10 mouse cellular contexts compared by ENCODE assay signal in genomic region chr16:29711912-29712681, GRCm38 (mm10).
DNase-seq lines count a peak whose midpoint lies in the region; ATAC-seq lines count a peak whose summit lies in the region.
"Had no signal": no experiment of that assay in that cellular context is flagged by ENCODE, and none has a peak within 500 bp of the region (broad histone marks: within the 10 kb centered on the region; RNA-seq: fewer than 3 reads in every experiment).

No protein-coding gene starts in this region.

- no peaks in the 10 kb centered on the region for H3K27me3 ChIP-seq in forebrain, embryonic 15.5 days
- H3K27me3 ChIP-seq in forebrain, embryonic 10.5 days (ENCODE audit: poor library complexity, severe bottlenecking) = peaks cover 97% of the 10 kb centered on the region
- peaks cover 69% of the 10 kb centered on the region for H3K27me3 ChIP-seq in midbrain, embryonic 11.5 days (ENCODE audit: control insufficient read depth, insufficient read depth, low read length)
- peaks cover 59% of the 10 kb centered on the region for H3K27me3 ChIP-seq in midbrain, embryonic 14.5 days (ENCODE audit: control insufficient read depth, insufficient read depth, low read length)
- peaks cover 11% of the 10 kb centered on the region for H3K27me3 ChIP-seq in limb, embryonic 10.5 days (ENCODE audit: low read depth, poor library complexity, severe bottlenecking)
- H3K27me3 ChIP-seq: embryonic facial prominence, embryonic 13.5 days had no signal

- H3K27ac ChIP-seq in forebrain, embryonic 15.5 days (replicated peaks) = peak overlapping the region; percentile 47
- no peak overlapping the region for H3K27ac ChIP-seq in forebrain, embryonic 10.5 days
- no peak overlapping the region for H3K27ac ChIP-seq in midbrain, embryonic 11.5 days (ENCODE audit: low read depth, low read length)
- H3K27ac ChIP-seq in midbrain, embryonic 14.5 days (replicated peaks; ENCODE audit: low read depth, low read length) = no peak overlapping the region
- 0 out of 2 replicates have a peak overlapping the region, but pooled peaks have one; percentile 7 for H3K27ac ChIP-seq in limb, embryonic 10.5 days
- H3K27ac ChIP-seq: embryonic facial prominence, embryonic 13.5 days had no signal

- H3K9ac ChIP-seq in forebrain, embryonic 15.5 days (replicated peaks) = no peak overlapping the region
- H3K9ac ChIP-seq in midbrain, embryonic 11.5 days (ENCODE audit: low read length) = no peak overlapping the region
- no peak overlapping the region for H3K9ac ChIP-seq in midbrain, embryonic 14.5 days (replicated peaks; ENCODE audit: low read length)
- H3K9ac ChIP-seq: embryonic facial prominence, embryonic 13.5 days had no signal

- H3K4me3 ChIP-seq in forebrain, embryonic 15.5 days = no peak overlapping the region
- H3K4me3 ChIP-seq in forebrain, embryonic 10.5 days = no peak overlapping the region
- H3K4me3 ChIP-seq in midbrain, embryonic 11.5 days (ENCODE audit: low read depth, low read length) = no peak overlapping the region
- no peak overlapping the region for H3K4me3 ChIP-seq in midbrain, embryonic 14.5 days (replicated peaks; ENCODE audit: low read depth, low read length)
- no peak overlapping the region for H3K4me3 ChIP-seq in limb, embryonic 10.5 days
- H3K4me3 ChIP-seq: embryonic facial prominence, embryonic 13.5 days had no signal

- peaks cover 16% of the 10 kb centered on the region for H3K4me1 ChIP-seq in forebrain, embryonic 15.5 days
- 0 out of 2 replicates have a peak, but pooled peaks cover 6% of the 10 kb centered on the region for H3K4me1 ChIP-seq in forebrain, embryonic 10.5 days
- H3K4me1 ChIP-seq in midbrain, embryonic 11.5 days (ENCODE audit: control insufficient read depth, insufficient read depth, low read length) = no peaks in the 10 kb centered on the region
- H3K4me1 ChIP-seq in midbrain, embryonic 14.5 days (ENCODE audit: control insufficient read depth, insufficient read depth, low read length) = no peaks in the 10 kb centered on the region
- H3K4me1 ChIP-seq in limb, embryonic 10.5 days = peaks cover 8% of the 10 kb centered on the region; the same call in 1 of the 2 replicates

- DNase-seq in forebrain, embryonic 10.5 days (ENCODE audit: extremely low spot score, low spot score) = no peak
- peak; percentile 70 for DNase-seq in midbrain, embryonic 11.5 days (ENCODE audit: low spot score, missing footprints)
- no peak for DNase-seq in midbrain, embryonic 14.5 days
- DNase-seq in cerebellum, postnatal 14 days = peak; percentile 71 to 72
- DNase-seq in limb, embryonic 10.5 days (ENCODE audit: low spot score) = no peak
- no peak for DNase-seq in spleen, adult 18-20 months
- no peak for DNase-seq in adrenal gland, postnatal 25 days
- DNase-seq: kidney, postnatal 25 days had no signal

- H3K9me3 ChIP-seq in forebrain, embryonic 15.5 days = no peaks in the 10 kb centered on the region
- no peaks in the 10 kb centered on the region for H3K9me3 ChIP-seq in forebrain, embryonic 10.5 days
- H3K9me3 ChIP-seq in midbrain, embryonic 11.5 days (ENCODE audit: control insufficient read depth, low read length) = no peaks in the 10 kb centered on the region
- H3K9me3 ChIP-seq in midbrain, embryonic 14.5 days (ENCODE audit: control insufficient read depth, low read length) = no peaks in the 10 kb centered on the region
- H3K9me3 ChIP-seq in limb, embryonic 10.5 days (replicated peaks) = no peaks in the 10 kb centered on the region
- H3K9me3 ChIP-seq: embryonic facial prominence, embryonic 13.5 days had no signal

- no peaks in the 10 kb centered on the region for H3K36me3 ChIP-seq in forebrain, embryonic 15.5 days
- H3K36me3 ChIP-seq in forebrain, embryonic 10.5 days (replicated peaks) = no peaks in the 10 kb centered on the region
- no peaks in the 10 kb centered on the region for H3K36me3 ChIP-seq in midbrain, embryonic 11.5 days (ENCODE audit: control insufficient read depth, insufficient read depth, low read length)
- H3K36me3 ChIP-seq in midbrain, embryonic 14.5 days (ENCODE audit: control insufficient read depth, insufficient read depth, low read length) = no peaks in the 10 kb centered on the region
- H3K36me3 ChIP-seq in limb, embryonic 10.5 days = no peaks in the 10 kb centered on the region
- H3K36me3 ChIP-seq: embryonic facial prominence, embryonic 13.5 days had no signal

- H3K4me2 ChIP-seq in forebrain, embryonic 15.5 days (replicated peaks) = no peak overlapping the region
- no peak overlapping the region for H3K4me2 ChIP-seq in midbrain, embryonic 11.5 days
- no peak overlapping the region for H3K4me2 ChIP-seq in midbrain, embryonic 14.5 days (ENCODE audit: low read length)
- H3K4me2 ChIP-seq: embryonic facial prominence, embryonic 13.5 days had no signal

- 59% methylated on average over 12 of the region's 12 CpGs for WGBS in forebrain, embryonic 15.5 days
- 89% methylated on average over 12 of the region's 12 CpGs for WGBS in forebrain, embryonic 10.5 days
- WGBS in midbrain, embryonic 11.5 days = 87% methylated on average over 12 of the region's 12 CpGs
- 87% methylated on average over 12 of the region's 12 CpGs for WGBS in midbrain, embryonic 14.5 days
- 77% methylated on average over 12 of the region's 12 CpGs for WGBS in limb, embryonic 10.5 days

- ATAC-seq in forebrain, embryonic 15.5 days (replicated peaks) = peak; percentile 74
- ATAC-seq in midbrain, embryonic 11.5 days (ENCODE audit: low FRiP score) = no peak
- no peak for ATAC-seq in midbrain, embryonic 14.5 days (ENCODE audit: low FRiP score, low TSS enrichment)

Comparison
In these comparisons a context has a peak if more than half of its experiments do, and no peak if none do; other contexts are left out.
1. H3K27ac ChIP-seq: peak in forebrain, embryonic 15.5 days (single experiment) and limb, embryonic 10.5 days (single experiment); none in forebrain, embryonic 10.5 days (single experiment), midbrain, embryonic 11.5 days (single experiment) and midbrain, embryonic 14.5 days (single experiment).
2. DNase-seq: peak in midbrain, embryonic 11.5 days (single experiment) and cerebellum, postnatal 14 days (2 of 2); none in forebrain, embryonic 10.5 days (single experiment), midbrain, embryonic 14.5 days (single experiment), limb, embryonic 10.5 days (single experiment), spleen, adult 18-20 months (0 of 2) and adrenal gland, postnatal 25 days (single experiment).